Mouse (Mus musculus) liver, adult 2 months (tissue): ENCODE results near the gene Hsd17b6.

Source experiments
- CTCF ChIP-seq: fragments of 200-500 bp; IDR thresholded peaks from 2 replicates; pipeline ENCODE4 v1.5.1; 2011; ENCODE audit warnings: low read depth, low read length, control low read depth
- POLR2A ChIP-seq: fragments of 200-500 bp; IDR thresholded peaks from 2 replicates; pipeline ENCODE4 v1.6.1; 2011; ENCODE audit warnings: low read length, control low read depth; ENCODE audit not compliant: insufficient read depth; ENCODE audit errors: extremely low read depth

DNA sequence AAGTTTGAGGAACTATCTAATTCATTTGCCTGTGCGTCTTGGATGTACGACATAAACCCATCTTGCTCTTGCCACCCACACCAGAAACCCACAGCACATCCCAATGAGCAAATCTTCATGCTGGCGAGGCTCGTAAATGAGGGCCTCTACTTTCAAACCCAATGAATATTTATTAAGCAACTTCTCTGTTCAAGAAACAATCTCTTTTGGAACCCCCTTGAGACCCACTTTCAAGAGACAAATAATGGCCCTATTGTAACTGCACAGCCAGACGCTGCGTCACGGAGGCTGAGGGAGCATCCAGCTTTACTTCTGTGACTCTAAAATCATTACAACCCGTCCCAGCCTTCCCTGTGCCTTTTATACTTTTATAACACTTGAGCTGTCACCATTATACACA, 21.8 kb downstream of the Hsd17b6 start:
- TF ChIP-seq CTCF = no peak
- TF ChIP-seq POLR2A = no peak
